Mouse (Mus musculus): ENCODE data around the gene Vti1a.

Gene Vti1a

DNA sequence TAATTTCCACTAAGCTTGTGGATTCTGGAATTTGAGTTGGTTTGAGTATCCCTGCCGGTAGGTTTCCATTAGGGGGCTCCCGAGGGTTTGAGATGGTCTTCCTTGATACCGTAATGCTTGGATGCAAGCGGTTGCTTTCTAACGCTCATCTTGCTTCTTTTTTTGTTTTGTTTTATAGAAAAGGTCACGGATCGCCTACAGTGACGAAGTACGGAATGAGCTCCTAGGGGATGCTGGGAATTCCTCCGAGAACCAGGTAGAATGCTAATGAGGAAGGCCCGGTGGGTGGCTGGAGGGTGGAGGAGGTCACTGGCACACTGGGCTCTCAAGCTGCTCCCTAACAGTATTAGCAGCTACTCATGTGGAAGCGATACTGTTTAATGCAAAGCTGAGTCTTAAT, 64.7 kb downstream of the Vti1a start:
- no peak for DNase-seq (ENCODE audit: low read depth)

DNA sequence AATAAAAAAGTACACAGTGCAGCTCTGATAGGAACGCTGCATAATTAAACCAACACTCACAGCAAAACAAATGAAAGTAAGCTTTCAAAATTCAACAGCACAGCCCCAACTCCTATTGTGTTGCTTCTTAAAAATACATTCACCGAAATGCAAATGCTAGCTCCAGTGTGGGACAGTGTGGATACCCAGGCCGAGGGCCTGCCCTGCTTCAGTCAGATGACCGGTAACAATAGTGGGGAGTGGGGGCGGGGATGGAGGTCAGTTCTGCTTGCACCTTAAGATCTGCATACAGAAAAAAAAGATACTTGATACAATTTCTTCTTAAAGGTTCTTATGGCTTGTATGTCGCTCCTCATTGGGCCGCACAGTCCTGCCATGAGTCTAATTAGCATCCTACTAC, 65.2 kb downstream of the Vti1a start:
- DNase-seq (ENCODE audit: low read depth) = no peak

GRCm38 (mm10) chr19:55382745-55383144, 66.7 kb downstream of the Vti1a start:
- no peak for DNase-seq (ENCODE audit: low read depth)

DNA sequence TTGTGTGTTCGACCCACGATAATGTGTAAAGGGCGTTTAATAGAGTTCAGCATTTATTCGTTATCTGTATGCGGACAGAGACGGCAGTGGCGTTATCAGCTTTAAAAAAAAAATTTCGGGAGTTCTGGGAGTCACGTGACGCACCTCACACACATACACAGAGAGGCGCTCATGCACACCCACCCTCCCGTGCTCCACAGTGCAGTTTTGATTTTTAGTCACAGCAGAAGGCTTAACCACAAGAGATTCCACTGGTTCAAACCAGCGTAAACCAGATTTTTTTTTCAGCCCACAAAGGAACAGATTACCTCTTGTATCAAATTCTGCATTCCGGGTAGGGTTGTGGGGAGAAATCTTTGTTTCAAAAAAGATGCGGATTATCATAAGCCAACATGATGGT, 68.5 kb downstream of the Vti1a start:
- DNase-seq (ENCODE audit: low read depth) = no peak

DNA sequence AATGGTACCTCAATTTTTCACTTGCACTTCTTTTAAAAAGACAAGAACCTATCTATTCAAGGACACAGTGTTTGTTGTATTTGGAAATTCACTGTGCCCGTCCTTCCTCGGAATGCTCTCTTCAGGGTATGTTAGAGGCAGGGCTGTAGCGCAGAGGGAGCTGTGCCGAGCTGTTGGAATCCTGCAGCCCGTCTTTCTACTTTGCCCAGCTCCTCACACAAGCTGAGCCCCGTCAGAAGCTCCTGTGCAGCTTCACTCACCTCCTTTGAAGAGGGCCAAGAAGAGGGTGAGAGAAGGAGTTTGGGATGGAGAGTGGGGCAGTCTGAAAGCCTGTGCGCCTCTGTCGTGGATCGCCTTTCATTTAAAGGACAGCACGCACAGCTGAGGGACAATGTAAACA, 72.9 kb downstream of the Vti1a start:
- no peak for DNase-seq (ENCODE audit: low read depth)

- no peak for DNase-seq (ENCODE audit: low read depth)
These were observed 74.2 kb downstream of the Vti1a start for GRCm38 (mm10) chr19:55390323-55390722.

- peak; percentile 74 for DNase-seq (ENCODE audit: low read depth)
These were observed 85.5 kb downstream of the Vti1a start for GRCm38 (mm10) chr19:55401638-55402037.

GRCm38 (mm10) chr19:55408486-55408885, 92.4 kb downstream of the Vti1a start:
- no peak for DNase-seq (ENCODE audit: low read depth)

DNA sequence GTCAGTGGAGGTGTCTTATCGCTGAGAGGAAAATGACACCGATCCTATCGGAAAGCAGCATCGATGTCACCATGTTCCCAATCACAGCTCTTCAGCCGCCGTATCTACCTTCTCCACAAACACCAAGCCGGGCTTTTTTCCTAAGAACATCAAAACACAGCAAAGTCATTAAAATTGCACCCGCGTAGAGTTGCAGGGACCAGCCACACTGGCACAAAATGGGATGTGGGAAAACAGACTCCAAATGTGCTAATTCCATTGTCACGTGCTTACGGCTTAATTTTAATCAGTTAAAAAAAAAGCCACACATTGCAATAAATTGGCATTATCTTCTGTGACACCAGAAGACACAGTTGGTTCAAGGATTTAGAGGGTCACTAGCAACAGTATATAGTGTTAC, 95.3 kb downstream of the Vti1a start:
- DNase-seq (ENCODE audit: low read depth) = no peak

DNA sequence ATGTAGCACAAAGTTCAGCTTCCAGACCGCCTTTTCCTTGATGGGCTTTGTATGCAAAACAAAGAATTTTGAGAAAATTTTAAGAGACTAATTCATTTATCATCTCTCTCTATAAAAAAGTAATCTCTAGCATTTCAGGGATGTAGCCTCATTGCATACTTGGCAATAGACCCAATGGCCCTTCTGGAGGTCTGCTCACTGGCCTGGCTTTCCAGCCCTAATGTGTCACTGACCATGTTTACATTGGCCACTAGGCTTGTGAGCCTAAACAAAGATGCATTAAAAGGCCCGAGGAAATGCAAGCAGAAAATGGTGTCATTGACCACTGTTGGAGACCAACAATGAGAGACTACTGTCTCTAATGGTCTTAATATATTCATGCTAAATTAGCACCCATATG, 95.8 kb downstream of the Vti1a start:
- DNase-seq (ENCODE audit: low read depth) = no peak

DNA sequence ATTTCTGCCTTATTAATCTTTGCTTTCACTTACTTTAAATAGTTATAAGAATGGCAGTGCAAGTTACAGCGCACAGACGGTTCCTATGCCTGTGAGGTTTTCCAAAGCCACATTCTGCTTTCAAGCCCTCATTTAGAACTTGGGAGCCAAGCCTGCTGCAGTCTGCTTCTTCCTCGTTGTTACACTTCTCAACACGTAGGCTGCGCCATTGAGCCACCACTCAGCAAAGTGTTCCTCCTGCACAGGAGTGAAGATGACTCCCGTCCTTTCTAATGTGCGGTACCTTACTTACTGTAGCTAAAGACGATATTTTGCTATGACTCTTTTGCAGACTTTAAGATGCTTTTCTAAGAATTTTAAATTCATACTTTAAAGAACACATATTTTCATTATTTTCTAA, 98.0 kb downstream of the Vti1a start:
- peak; percentile 30 for DNase-seq (ENCODE audit: low read depth)

GRCm38 (mm10) chr19:55418756-55419155, 102.7 kb downstream of the Vti1a start:
- DNase-seq (ENCODE audit: low read depth) = no peak

GRCm38 (mm10) chr19:55419961-55420360, 103.9 kb downstream of the Vti1a start:
- no peak for DNase-seq (ENCODE audit: low read depth)

- no peak for DNase-seq (ENCODE audit: low read depth)
These were observed 105.7 kb downstream of the Vti1a start for GRCm38 (mm10) chr19:55421816-55422215.

DNA sequence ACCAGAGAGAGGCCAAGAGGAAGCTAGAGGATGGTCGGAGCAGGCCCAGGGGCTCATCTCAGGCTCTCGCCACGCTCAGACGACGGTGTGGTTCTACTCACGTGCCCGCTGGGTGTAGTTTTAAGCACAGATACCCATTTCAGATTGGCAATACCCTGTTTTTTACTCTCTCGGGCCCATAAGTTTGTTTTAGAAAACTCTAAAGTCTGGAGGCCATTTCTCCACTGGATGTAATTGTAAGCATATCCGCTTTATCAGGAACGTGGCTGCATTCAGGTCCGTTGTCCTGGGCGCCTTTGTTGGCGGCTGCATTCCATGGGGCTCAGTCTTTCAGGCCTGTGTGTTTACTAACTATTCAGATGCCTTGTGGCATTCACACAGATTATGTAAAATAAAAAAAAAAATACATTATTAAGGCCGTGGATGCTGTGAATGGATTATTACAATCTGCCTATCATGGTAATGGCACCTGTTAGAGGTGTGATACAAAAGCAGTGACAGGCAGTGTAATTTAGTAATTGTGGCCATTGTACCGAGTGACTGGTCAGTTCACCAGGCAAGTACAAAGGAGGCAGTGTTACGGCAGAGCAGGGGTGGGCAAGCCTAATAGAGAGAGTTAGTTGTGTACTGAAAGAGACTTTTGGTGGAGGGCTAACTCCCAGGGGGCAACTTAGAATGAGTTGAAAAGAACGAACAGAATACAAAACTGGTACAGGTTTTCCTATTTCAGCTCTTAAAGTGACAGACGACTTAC, 106.4 kb downstream of the Vti1a start:
- no peak for DNase-seq (ENCODE audit: low read depth)

GRCm38 (mm10) chr19:55423065-55423716, 107.1 kb downstream of the Vti1a start:
- DNase-seq (ENCODE audit: low read depth) = no peak

- DNase-seq (ENCODE audit: low read depth) = no peak
These were observed 107.9 kb downstream of the Vti1a start for GRCm38 (mm10) chr19:55423952-55424351.

- DNase-seq (ENCODE audit: low read depth) = no peak
These were observed 108.4 kb downstream of the Vti1a start for GRCm38 (mm10) chr19:55424507-55424906.

DNA sequence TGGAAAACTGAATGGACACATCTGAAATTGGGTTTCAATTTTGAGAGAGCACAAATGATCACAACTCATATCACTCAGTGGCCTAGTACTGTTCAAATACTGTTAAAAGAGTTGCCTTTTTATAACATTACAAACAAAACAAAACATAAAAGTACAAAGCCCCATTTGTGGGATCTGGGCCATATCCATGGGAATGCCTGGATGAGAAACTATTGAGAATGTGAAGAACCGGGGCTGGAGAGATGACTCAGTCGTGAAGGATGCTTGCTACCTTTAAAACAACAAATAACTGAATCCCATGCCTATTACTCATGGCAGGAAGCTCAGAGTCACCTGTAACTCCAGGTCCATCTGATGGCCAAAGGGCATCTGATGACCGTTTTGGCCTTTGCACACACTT, 124.2 kb downstream of the Vti1a start:
- no peak for DNase-seq (ENCODE audit: low read depth)

- no peak for DNase-seq (ENCODE audit: low read depth)
These were observed 127.5 kb downstream of the Vti1a start for GRCm38 (mm10) chr19:55443618-55444017.

- DNase-seq (ENCODE audit: low read depth) = no peak
These were observed 133.0 kb downstream of the Vti1a start for GRCm38 (mm10) chr19:55449084-55449483.

DNA sequence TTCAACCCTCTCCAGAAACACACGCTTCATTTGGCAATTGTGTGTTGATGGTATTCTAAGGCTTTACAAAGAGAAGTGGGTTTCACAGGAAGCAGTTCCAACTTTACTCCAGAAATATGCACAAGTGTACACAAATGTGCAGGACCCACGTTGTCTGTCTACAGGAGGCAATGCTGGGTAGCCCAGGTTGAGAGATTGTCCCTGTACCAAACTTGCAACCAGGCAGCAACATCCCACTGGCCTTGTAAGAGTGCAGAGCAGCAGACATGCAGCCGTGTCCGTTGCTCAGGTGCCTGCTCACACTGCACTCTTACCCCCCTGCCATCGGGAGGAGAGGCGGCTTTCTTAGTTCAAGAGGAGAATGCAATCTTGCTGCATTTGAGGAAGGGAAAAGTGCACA, 133.4 kb downstream of the Vti1a start:
- DNase-seq (ENCODE audit: low read depth) = no peak

GRCm38 (mm10) chr19:55456325-55457091, 140.4 kb downstream of the Vti1a start:
- no peak for DNase-seq (ENCODE audit: low read depth)
